Mouse (Mus musculus) heart, embryonic 16.5 days (tissue): ENCODE results near the gene Hist1h3b. TPM values are rescaled to one million over a fixed set of nuclear protein-coding genes. Genes with fewer than 3 reads are reported as not detected.
"Not testable (repeated sequence)": the region's sequence is repeated elsewhere in the genome, so short reads cannot be mapped to it uniquely, and the experiment has no call there.

Experiments
- ATAC-seq: fragments of 200-750 bp; cut with Nextera tagmentation; replicated peaks from 2 replicates; pipeline ENCODE4 v1.8.0; 2017; ENCODE audit warnings: moderate number of reproducible peaks; ENCODE audit not compliant: insufficient read depth, low FRiP score; ENCODE audit errors: extremely low read depth
- H3K27ac ChIP-seq: fragments of 300-500 bp; sonication (generic); 2 replicates; pipeline ENCODE4 v1.5.1; 2014; ENCODE audit warnings: mild to moderate bottlenecking, low read length, control low read depth, moderate library complexity
- H3K27me3 ChIP-seq: fragments of 300-500 bp; sonication (generic); 2 replicates; pipeline ENCODE4 v1.6.1; 2014; ENCODE audit warnings: low read length, mixed read lengths; ENCODE audit not compliant: control insufficient read depth, insufficient read depth
- H3K36me3 ChIP-seq: fragments of 300-500 bp; sonication (generic); 2 replicates; pipeline ENCODE4 v1.6.1; 2014; ENCODE audit not compliant: control insufficient read depth, insufficient read depth
- H3K4me1 ChIP-seq: fragments of 300-500 bp; sonication (generic); 2 replicates; pipeline ENCODE4 v1.6.1; 2014; ENCODE audit warnings: low read length, mixed read lengths; ENCODE audit not compliant: control insufficient read depth, insufficient read depth
- H3K4me2 ChIP-seq: fragments of 300-500 bp; sonication (generic); 2 replicates; pipeline ENCODE4 v1.6.1; 2014; ENCODE audit warnings: low read depth, mild to moderate bottlenecking, control low read depth, low read length
- H3K4me3 ChIP-seq: fragments of 300-500 bp; sonication (generic); 2 replicates; pipeline ENCODE4 v1.5.1; 2014; ENCODE audit warnings: mild to moderate bottlenecking, control low read depth, low read length
- H3K9ac ChIP-seq: fragments of 300-500 bp; sonication (generic); 2 replicates; pipeline ENCODE4 v1.6.1; 2014; ENCODE audit warnings: low read length, control low read depth
- H3K9me3 ChIP-seq: fragments of 300-500 bp; sonication (generic); replicated peaks from 2 replicates; pipeline ENCODE4 v1.6.1; 2016; ENCODE audit warnings: low read length; ENCODE audit not compliant: control insufficient read depth
- WGBS: fragments of 180-500 bp; shearing (Covaris S2); extraction: QIAGEN DNeasy Blood & Tissue Kit; methylation state at CpG from one replicate; pipeline ENCODE4 v1.1.7; 2014; 5-methylcytosine and 5-hydroxymethylcytosine counted together
- polyA plus RNA-seq: library from polyadenylated mRNA; unstranded; fragments of >200 nt; fragmentation: Nextera tagmentation; extraction: Ambion mirVana; gene quantifications from 2 replicates; pipeline ENCODE4 v1.2.1, GENCODE M21; 2015

Hist1h3b gene
- polyA plus RNA-seq, 1 experiment from 2014 or later, result 3.2 TPM

- ATAC-seq, result no peak
- H3K27me3 ChIP-seq, result no peaks in the 10 kb centered on the region
- WGBS, result 54% methylated on average over 3 of the region's 3 CpGs
- 0 out of 2 replicates have a peak overlapping the region, but pooled peaks have one; percentile 5 for H3K27ac ChIP-seq
- no peak overlapping the region for H3K9ac ChIP-seq
- H3K4me1 ChIP-seq, result peaks cover 14% of the 10 kb centered on the region
- no peaks in the 10 kb centered on the region for H3K36me3 ChIP-seq
- H3K4me3 ChIP-seq, result no peak overlapping the region
- H3K4me2 ChIP-seq, result no peak overlapping the region
- no peaks in the 10 kb centered on the region for H3K9me3 ChIP-seq
These were observed 5.9 kb downstream of the Hist1h3b start for GRCm38 (mm10) chr13:23757921-23758320.

- H3K27ac ChIP-seq, result no peak overlapping the region
- ATAC-seq, result no peak
- peaks cover 20% of the 10 kb centered on the region for H3K4me1 ChIP-seq
- no peaks in the 10 kb centered on the region for H3K9me3 ChIP-seq
- H3K27me3 ChIP-seq, result no peaks in the 10 kb centered on the region
- no peak overlapping the region for H3K9ac ChIP-seq
- no peak overlapping the region for H3K4me3 ChIP-seq
- WGBS, result 81% methylated on average over 3 of the region's 3 CpGs
- H3K4me2 ChIP-seq, result no peak overlapping the region
- no peaks in the 10 kb centered on the region for H3K36me3 ChIP-seq
These were observed 7.2 kb downstream of the Hist1h3b start for GRCm38 (mm10) chr13:23759251-23759771.

GRCm38 (mm10) chr13:23759916-23760239, 7.8 kb downstream of the Hist1h3b start:
- peak overlapping the region; percentile 75 for H3K9ac ChIP-seq
- peak overlapping the region; percentile 76 for H3K4me3 ChIP-seq
- H3K36me3 ChIP-seq, result no peaks in the 10 kb centered on the region
- ATAC-seq, result no peak
- peak overlapping the region; percentile 89 for H3K4me2 ChIP-seq
- H3K27me3 ChIP-seq, result no peaks in the 10 kb centered on the region
- no peaks in the 10 kb centered on the region for H3K9me3 ChIP-seq
- peaks cover 22% of the 10 kb centered on the region for H3K4me1 ChIP-seq
- H3K27ac ChIP-seq, result peak overlapping the region; percentile 87
- 56% methylated on average over 1 of the region's 1 CpGs for WGBS

GRCm38 (mm10) chr13:23760240-23760971, 8.3 kb downstream of the Hist1h3b start:
- no peaks in the 10 kb centered on the region for H3K36me3 ChIP-seq
- peak overlapping the region; percentile 87 for H3K27ac ChIP-seq
- WGBS, result 2% methylated on average over 19 of the region's 27 CpGs
- H3K9ac ChIP-seq, result peak overlapping the region; percentile 75
- no peaks in the 10 kb centered on the region for H3K9me3 ChIP-seq
- H3K4me3 ChIP-seq, result peak overlapping the region; percentile 76
- ATAC-seq, result no peak
- peaks cover 22% of the 10 kb centered on the region for H3K4me1 ChIP-seq
- H3K27me3 ChIP-seq, result no peaks in the 10 kb centered on the region
- peak overlapping the region; percentile 89 for H3K4me2 ChIP-seq

GRCm38 (mm10) chr13:23760972-23761864, 9.2 kb downstream of the Hist1h3b start, which contains the start of gene Hist1h4a:
Hist1h4a (minus strand) TSS chr13:23761230.
- peak within 1 kb of the TSS; percentile 96 for H3K27ac ChIP-seq
- peak within 1 kb of the TSS; percentile 76 for H3K9ac ChIP-seq
- no peaks in the 10 kb centered on the region for H3K9me3 ChIP-seq
- peaks cover 22% of the 10 kb centered on the region for H3K4me1 ChIP-seq
- peak within 1 kb of the TSS; percentile 89 for H3K4me2 ChIP-seq
- under 1% methylated on average over 65 of the region's 72 CpGs for WGBS
- no peaks in the 10 kb centered on the region for H3K27me3 ChIP-seq
- peak; percentile 77 for ATAC-seq
- no peaks in the 10 kb centered on the region for H3K36me3 ChIP-seq
- H3K4me3 ChIP-seq, result peak within 1 kb of the TSS; percentile 76

GRCm38 (mm10) chr13:23761871-23762821, 10.1 kb downstream of the Hist1h3b start, which contains the start of gene Hist1h3a:
Hist1h3a (minus strand) TSS chr13:23762386.
- peak within 1 kb of the TSS; percentile 96 for H3K27ac ChIP-seq
- H3K36me3 ChIP-seq, H3K9me3 ChIP-seq, H3K27me3 ChIP-seq: not testable (repeated sequence)
- WGBS, result under 1% methylated on average over 24 of the region's 52 CpGs
- H3K9ac ChIP-seq, result peak within 1 kb of the TSS; percentile 86
- H3K4me2 ChIP-seq, result peak within 1 kb of the TSS; percentile 89
- H3K4me3 ChIP-seq, result peak within 1 kb of the TSS; percentile 76
- ATAC-seq, result peak; percentile 50
- peaks cover 22% of the 10 kb centered on the region for H3K4me1 ChIP-seq

GRCm38 (mm10) chr13:23763242-23763585, 11.1 kb downstream of the Hist1h3b start:
- 3% methylated on average over 10 of the region's 10 CpGs for WGBS
- Histone ChIP-seq H3K9ac (peak overlapping the region; percentile 86), H3K4me2 (peak overlapping the region; percentile 89), H3K9me3 (no peaks in the 10 kb centered on the region), H3K4me3 (peak overlapping the region; percentile 76), H3K36me3 (no peaks in the 10 kb centered on the region), H3K27ac (peak overlapping the region; percentile 96), H3K27me3 (no peaks in the 10 kb centered on the region), H3K4me1 (peaks cover 18% of the 10 kb centered on the region)
- ATAC-seq, result no peak

- H3K4me3 ChIP-seq, result peak within 1 kb of the TSS; percentile 76
- H3K27ac ChIP-seq, result peak within 1 kb of the TSS; percentile 96
- H3K36me3 ChIP-seq, result no peaks in the 10 kb centered on the region
- peak within 1 kb of the TSS; percentile 86 for H3K9ac ChIP-seq
- peak within 1 kb of the TSS; percentile 89 for H3K4me2 ChIP-seq
- peaks cover 20% of the 10 kb centered on the region for H3K4me1 ChIP-seq
- H3K9me3 ChIP-seq, result no peaks in the 10 kb centered on the region
- no peaks in the 10 kb centered on the region for H3K27me3 ChIP-seq
- ATAC-seq, result peak; percentile 63
- 2% methylated on average over 34 of the region's 34 CpGs for WGBS
These were observed 11.7 kb downstream of the Hist1h3b start, which contains the start of gene Hist1h1a for GRCm38 (mm10) chr13:23763586-23764323. Hist1h1a (plus strand) TSS chr13:23763666.
